Mouse (Mus musculus): ENCODE results near the gene Kcnn1.

- TF ChIP-seq EP300 (optimal IDR thresholded peaks at IDR 0.05) (no peak), CTCF (IDR thresholded peaks at IDR 0.05; ENCODE audit: low read depth) (peak; percentile 83)
These were observed 30.8 kb upstream of the Kcnn1 start for GRCm38 (mm10) chr8:70893656-70894384.

Measured in stomach, postnatal 0 days (tissue).